Mouse (Mus musculus) hindbrain, embryonic 16.5 days (tissue): ENCODE measurements around the gene 9130213A22Rik. TPM values are rescaled to one million over a fixed set of nuclear protein-coding genes. Genes with fewer than 3 reads are reported as not detected.

Source experiments
- ATAC-seq: fragments of 200-750 bp; cut with Nextera tagmentation; 2 replicates; pipeline ENCODE4 v1.8.0; 2017; ENCODE audit warnings: moderate TSS enrichment, moderate library complexity
- H3K27ac ChIP-seq: fragments of 300-500 bp; sonication (generic); 2 replicates; pipeline ENCODE4 v1.5.1; 2014; ENCODE audit warnings: low read depth, mild to moderate bottlenecking, control low read depth, low read length, moderate library complexity
- H3K27me3 ChIP-seq: fragments of 300-500 bp; sonication (generic); replicated peaks from 2 replicates; pipeline ENCODE4 v1.6.1; 2014; ENCODE audit warnings: low read length; ENCODE audit not compliant: control insufficient read depth, insufficient read depth
- H3K36me3 ChIP-seq: fragments of 300-500 bp; sonication (generic); 2 replicates; pipeline ENCODE4 v1.6.1; 2014; ENCODE audit warnings: mild to moderate bottlenecking, low read length, moderate library complexity, mixed read lengths; ENCODE audit not compliant: control insufficient read depth, insufficient read depth
- H3K4me1 ChIP-seq: fragments of 300-500 bp; sonication (generic); 2 replicates; pipeline ENCODE4 v1.6.1; 2014; ENCODE audit warnings: low read depth, low read length; ENCODE audit not compliant: control insufficient read depth, insufficient read depth
- H3K4me2 ChIP-seq: fragments of 300-500 bp; sonication (generic); 2 replicates; pipeline ENCODE4 v1.6.1; 2014; ENCODE audit warnings: mild to moderate bottlenecking, low read length, control low read depth, moderate library complexity
- H3K4me3 ChIP-seq: fragments of 300-500 bp; sonication (generic); 2 replicates; pipeline ENCODE4 v1.5.1; 2014; ENCODE audit warnings: mild to moderate bottlenecking, low read length, control low read depth, moderate library complexity
- H3K9ac ChIP-seq: fragments of 300-500 bp; sonication (generic); 2 replicates; pipeline ENCODE4 v1.6.1; 2014; ENCODE audit warnings: low read depth, mild to moderate bottlenecking, control low read depth, low read length, moderate library complexity
- H3K9me3 ChIP-seq: fragments of 300-500 bp; sonication (generic); 2 replicates; pipeline ENCODE4 v1.6.1; 2014; ENCODE audit warnings: mild to moderate bottlenecking, low read length, moderate library complexity; ENCODE audit not compliant: control insufficient read depth
- WGBS: fragments of 180-500 bp; shearing (Covaris S2); extraction: QIAGEN DNeasy Blood & Tissue Kit; methylation state at CpG from one replicate; pipeline ENCODE4 v1.1.7; 2014; 5-methylcytosine and 5-hydroxymethylcytosine counted together
- polyA plus RNA-seq: library from polyadenylated mRNA; unstranded; fragments of >200 nt; fragmentation: Nextera tagmentation; extraction: Ambion mirVana; gene quantifications from 2 replicates; pipeline ENCODE4 v1.2.1, GENCODE M21; 2015

9130213A22Rik gene
- polyA plus RNA-seq, 1 experiment from 2014 or later, result 1.2 TPM

GRCm38 (mm10) chr11:69099177-69099914, 23.0 kb downstream of the 9130213A22Rik start:
- H3K4me3 ChIP-seq, result peak overlapping the region; percentile 57
- no peaks in the 10 kb centered on the region for H3K9me3 ChIP-seq
- peak overlapping the region; percentile 81 for H3K27ac ChIP-seq
- H3K4me2 ChIP-seq, result peak overlapping the region; percentile 93
- peaks cover 44% of the 10 kb centered on the region for H3K4me1 ChIP-seq
- peak overlapping the region; percentile 73 for H3K9ac ChIP-seq
- peaks cover 27% of the 10 kb centered on the region for H3K36me3 ChIP-seq
- ATAC-seq, result no peak
- no peaks in the 10 kb centered on the region for H3K27me3 ChIP-seq
- under 1% methylated on average over 22 of the region's 22 CpGs for WGBS

GRCm38 (mm10) chr11:69098762-69099091, 23.7 kb downstream of the 9130213A22Rik start:
- H3K9me3 ChIP-seq, result no peaks in the 10 kb centered on the region
- 0% methylated on average over 18 of the region's 19 CpGs for WGBS
- H3K4me3 ChIP-seq, result peak overlapping the region; percentile 57
- peak overlapping the region; percentile 81 for H3K27ac ChIP-seq
- H3K4me1 ChIP-seq, result peaks cover 45% of the 10 kb centered on the region
- H3K4me2 ChIP-seq, result peak overlapping the region; percentile 93
- no peaks in the 10 kb centered on the region for H3K27me3 ChIP-seq
- ATAC-seq, result peak; percentile 1; the same call in 1 of the 2 replicates
- peaks cover 21% of the 10 kb centered on the region for H3K36me3 ChIP-seq
- peak overlapping the region; percentile 73 for H3K9ac ChIP-seq

DNA sequence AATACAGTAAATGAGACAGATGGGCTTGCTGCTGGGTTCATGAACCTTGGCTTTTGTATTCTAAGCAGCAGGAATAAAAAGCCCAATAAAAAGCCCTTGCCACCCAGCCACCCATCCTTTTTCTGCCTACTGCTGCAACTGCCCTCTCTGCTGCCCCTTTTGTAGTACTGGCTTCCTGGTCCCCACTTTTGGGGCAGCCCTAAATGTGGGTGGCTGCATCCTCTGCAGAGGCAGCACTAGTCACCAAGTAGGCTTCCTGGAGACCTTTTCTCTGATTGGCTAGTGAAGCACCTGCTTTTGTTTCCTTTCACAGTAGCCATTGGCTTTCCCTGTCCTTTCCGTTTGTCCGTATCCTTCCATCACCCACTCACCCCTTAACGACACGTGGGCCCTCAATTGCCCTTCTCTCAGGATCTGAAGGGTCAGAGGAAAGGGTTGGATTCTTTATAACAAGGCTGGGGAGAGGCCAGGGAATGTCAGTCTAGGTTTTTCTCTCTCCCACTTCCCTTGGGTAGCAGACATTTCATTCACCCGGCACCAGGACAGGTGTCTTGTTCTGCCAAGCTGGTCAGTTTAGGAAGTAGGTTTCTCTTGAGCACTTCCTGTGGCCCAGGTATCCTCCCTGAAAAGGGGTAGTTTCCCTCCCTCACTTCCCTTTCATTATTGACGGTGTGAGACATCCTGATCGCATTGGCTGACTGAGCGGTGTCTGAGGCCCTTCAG, 24.2 kb downstream of the 9130213A22Rik start:
- no peaks in the 10 kb centered on the region for H3K9me3 ChIP-seq
- peak overlapping the region; percentile 57 for H3K4me3 ChIP-seq
- WGBS, result 22% methylated on average over 8 of the region's 8 CpGs
- peaks cover 16% of the 10 kb centered on the region for H3K36me3 ChIP-seq
- peak overlapping the region; percentile 93 for H3K4me2 ChIP-seq
- no peaks in the 10 kb centered on the region for H3K27me3 ChIP-seq
- peak overlapping the region; percentile 73 for H3K9ac ChIP-seq
- peak overlapping the region; percentile 81 for H3K27ac ChIP-seq
- ATAC-seq, result no peak
- peaks cover 45% of the 10 kb centered on the region for H3K4me1 ChIP-seq

- H3K4me2 ChIP-seq, result peak overlapping the region; percentile 93
- peaks cover 11% of the 10 kb centered on the region for H3K36me3 ChIP-seq
- WGBS, result 2% methylated on average over 29 of the region's 29 CpGs
- no peak for ATAC-seq
- H3K4me3 ChIP-seq, result peak overlapping the region; percentile 36
- peak overlapping the region; percentile 54 for H3K9ac ChIP-seq
- no peaks in the 10 kb centered on the region for H3K9me3 ChIP-seq
- H3K27me3 ChIP-seq, result no peaks in the 10 kb centered on the region
- peaks cover 45% of the 10 kb centered on the region for H3K4me1 ChIP-seq
- peak overlapping the region; percentile 73 for H3K27ac ChIP-seq
Measured at GRCm38 (mm10) chr11:69096987-69097900, 25.1 kb downstream of the 9130213A22Rik start.

DNA sequence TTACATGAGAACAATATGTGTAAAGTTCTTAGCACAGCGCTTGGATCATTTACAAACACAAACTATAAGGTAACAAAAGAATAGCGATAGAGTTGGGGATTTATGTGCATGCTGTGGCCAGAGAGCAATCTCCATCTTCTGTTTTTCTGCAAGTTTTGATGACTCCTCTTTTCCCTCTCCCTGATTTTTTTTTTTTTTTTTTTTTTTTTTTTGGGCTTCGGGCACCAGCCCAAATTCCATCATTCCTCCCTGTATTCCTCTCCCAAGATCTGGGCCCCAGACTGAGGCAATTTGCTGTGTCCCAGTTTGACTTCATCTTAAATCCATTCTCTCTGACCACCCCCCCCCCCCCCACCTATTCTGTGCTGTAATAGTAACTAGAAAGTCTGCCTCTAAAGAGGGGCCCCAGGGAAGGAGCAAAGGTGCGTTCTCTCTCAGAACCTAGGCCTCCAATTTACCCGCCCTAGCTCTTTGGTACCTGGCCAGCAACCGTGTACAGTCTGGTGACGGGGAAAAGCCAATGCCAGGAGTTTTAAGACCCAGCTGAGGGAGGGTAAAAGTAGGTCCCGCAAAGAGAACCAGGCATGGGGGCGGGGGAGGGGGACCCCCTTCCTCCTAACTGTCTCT, 25.9 kb downstream of the 9130213A22Rik start:
- H3K4me2 ChIP-seq, result peak overlapping the region; percentile 93
- H3K27me3 ChIP-seq, result no peaks in the 10 kb centered on the region
- H3K9ac ChIP-seq, result peak overlapping the region; percentile 54
- peak overlapping the region; percentile 78 for H3K27ac ChIP-seq
- H3K9me3 ChIP-seq, result no peaks in the 10 kb centered on the region
- WGBS, result 15% methylated on average over 9 of the region's 9 CpGs
- ATAC-seq, result no peak
- peaks cover 47% of the 10 kb centered on the region for H3K4me1 ChIP-seq
- H3K4me3 ChIP-seq, result peak overlapping the region; percentile 42
- H3K36me3 ChIP-seq, result peaks cover 8% of the 10 kb centered on the region; the same call in 1 of the 2 replicates

GRCm38 (mm10) chr11:69095511-69096231, 26.7 kb downstream of the 9130213A22Rik start:
- ATAC-seq, result no peak
- 4% methylated on average over 27 of the region's 27 CpGs for WGBS
- H3K4me1 ChIP-seq, result peaks cover 51% of the 10 kb centered on the region

DNA sequence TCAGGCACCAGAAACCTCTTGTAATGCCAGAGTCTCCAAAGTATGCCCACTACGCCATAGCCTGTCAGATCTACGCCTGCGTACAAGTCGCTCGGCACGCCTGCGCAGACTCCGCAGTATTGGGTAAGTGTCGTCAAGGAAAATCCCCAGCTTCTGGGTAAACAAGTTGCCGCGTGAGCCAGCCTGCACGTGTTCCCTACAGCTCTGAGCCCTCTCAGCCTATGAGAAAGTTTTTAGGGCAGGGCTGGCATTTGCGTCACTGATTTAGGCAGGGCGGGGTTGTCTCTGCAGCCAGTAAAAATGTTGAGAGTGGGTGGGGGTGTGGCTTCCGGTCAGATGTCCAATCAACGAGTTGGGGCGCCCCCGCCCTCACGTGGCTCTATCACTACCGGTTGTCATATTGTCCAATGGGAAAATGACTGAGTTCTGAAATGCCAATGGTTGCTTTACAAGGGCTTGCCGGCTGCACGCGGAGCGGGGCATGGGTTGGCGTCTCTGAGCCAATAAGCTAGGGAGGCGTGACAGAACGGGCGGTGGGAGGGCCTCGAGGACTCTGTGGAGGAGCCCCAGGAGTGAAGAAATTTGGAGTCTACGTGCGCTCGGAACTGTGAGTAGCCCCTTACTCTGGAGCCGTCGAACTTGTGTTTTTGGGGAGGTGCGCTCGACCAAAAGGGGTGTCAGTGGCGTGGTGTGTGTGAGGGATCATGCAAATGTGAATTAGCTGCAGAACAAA, 27.5 kb downstream of the 9130213A22Rik start, which contains the start of gene Per1:
TSS of gene Per1 (plus strand) at position 521 of the 733 bp plus-strand sequence.
- ATAC-seq, result peak; percentile 95
- Histone ChIP-seq H3K36me3 (peaks cover 6% of the 10 kb centered on the region), H3K4me2 (peak within 1 kb of the TSS; percentile 79), H3K27ac (peak within 1 kb of the TSS; percentile 87), H3K4me3 (peak within 1 kb of the TSS; percentile 42), H3K27me3 (no peaks in the 10 kb centered on the region), H3K9ac (peak within 1 kb of the TSS; percentile 56), H3K4me1 (peaks cover 52% of the 10 kb centered on the region), H3K9me3 (no peaks in the 10 kb centered on the region)
- WGBS, result under 1% methylated on average over 37 of the region's 37 CpGs

More at GRCm38 (mm10) chr11:69095511-69096231, 26.7 kb downstream of the 9130213A22Rik start:
- H3K9ac ChIP-seq, result peak overlapping the region; percentile 56
- H3K9me3 ChIP-seq, result no peaks in the 10 kb centered on the region
- peak overlapping the region; percentile 79 for H3K4me2 ChIP-seq
- no peaks in the 10 kb centered on the region for H3K27me3 ChIP-seq
- peak overlapping the region; percentile 78 for H3K27ac ChIP-seq
- H3K4me3 ChIP-seq, result peak overlapping the region; percentile 42
- peaks cover 3% of the 10 kb centered on the region; the same call in 1 of the 2 replicates for H3K36me3 ChIP-seq
